Mouse (Mus musculus) liver, embryonic 14.5 days (tissue): Measurements from ENCODE around the gene Galnt16. TPM values are rescaled to one million over a fixed set of nuclear protein-coding genes. Genes with fewer than 3 reads are reported as not detected.

Source experiments
- ATAC-seq: fragments of 200-750 bp; cut with Nextera tagmentation; 2 replicates; pipeline ENCODE4 v1.8.0; 2017; ENCODE audit warnings: moderate number of reproducible peaks, mild to moderate bottlenecking, moderate library complexity; ENCODE audit not compliant: insufficient read depth
- DNase-seq, 3 experiments: peaks; one replicate each; pipeline ENCODE4 v3.0.0-alpha.2; 2012 to 2013; ENCODE audit warnings: low read depth in 3 of 3, low spot score in 3 of 3
- H3K27ac ChIP-seq: fragments of 300-500 bp; sonication (generic); 2 replicates; pipeline ENCODE4 v1.5.1; 2014; ENCODE audit warnings: moderate library complexity, mild to moderate bottlenecking, control low read depth, inconsistent platforms
- H3K27me3 ChIP-seq: fragments of 300-500 bp; sonication (generic); 2 replicates; pipeline ENCODE4 v1.6.1; 2014; ENCODE audit warnings: mild to moderate bottlenecking, low read length, moderate library complexity; ENCODE audit not compliant: control insufficient read depth, insufficient read depth
- H3K36me3 ChIP-seq: fragments of 300-500 bp; sonication (generic); replicated peaks from 2 replicates; pipeline ENCODE4 v1.6.1; 2014; ENCODE audit warnings: low read depth; ENCODE audit not compliant: control insufficient read depth, insufficient read depth
- H3K4me1 ChIP-seq, 2 experiments: fragments of 200-500 bp in 1 of 2; fragments of 300-500 bp in 1 of 2; sonication (generic) in 1 of 2; replicated peaks; 2 replicates each; pipeline ENCODE4 v1.6.1; 2012 to 2014; ENCODE audit warnings: antibody characterized with exemption in 1 of 2, inconsistent platforms in 1 of 2, low read length in 1 of 2; ENCODE audit not compliant: control insufficient read depth in 2 of 2, insufficient read depth in 2 of 2
- H3K4me2 ChIP-seq: fragments of 300-500 bp; sonication (generic); 2 replicates; pipeline ENCODE4 v1.6.1; 2014; ENCODE audit warnings: low read depth, mild to moderate bottlenecking, control low read depth, moderate library complexity
- H3K4me3 ChIP-seq, 2 experiments: fragments of 200-500 bp in 1 of 2; fragments of 300-500 bp in 1 of 2; sonication (generic) in 1 of 2; 2 replicates each; pipeline ENCODE4 v1.5.1; 2012 to 2014; ENCODE audit warnings: low read depth in 2 of 2, low read length in 2 of 2, mild to moderate bottlenecking in 2 of 2, control low read depth in 1 of 2, inconsistent platforms in 1 of 2, moderate library complexity in 1 of 2; ENCODE audit not compliant: insufficient read depth in 1 of 2
- H3K9ac ChIP-seq: fragments of 300-500 bp; sonication (generic); replicated peaks from 2 replicates; pipeline ENCODE4 v1.6.1; 2014; ENCODE audit warnings: mild to moderate bottlenecking, control low read depth, moderate library complexity
- H3K9me3 ChIP-seq: fragments of 300-500 bp; sonication (generic); 2 replicates; pipeline ENCODE4 v1.6.1; 2016; ENCODE audit warnings: low read length, mixed read lengths; ENCODE audit not compliant: control insufficient read depth
- CTCF ChIP-seq: IDR thresholded peaks from 2 replicates; pipeline ENCODE4 v1.5.1; 2016; ENCODE audit warnings: antibody characterized with exemption, low read depth, control low read depth
- EP300 ChIP-seq: IDR thresholded peaks from 2 replicates; pipeline ENCODE4 v1.6.1; 2016; ENCODE audit warnings: antibody characterized with exemption, low read depth
- WGBS: fragments of 180-500 bp; shearing (Covaris S2); extraction: QIAGEN DNeasy Blood & Tissue Kit; methylation state at CpG from one replicate; pipeline ENCODE4 v1.1.7; 2014; ENCODE audit not compliant: insufficient replicate concordance; 5-methylcytosine and 5-hydroxymethylcytosine counted together
- polyA plus RNA-seq, 2 experiments: library from polyadenylated mRNA; depleted of rRNA in 1 of 2; stranded (reverse) in 1 of 2; unstranded in 1 of 2; fragments of >200 nt; fragmentation: Nextera tagmentation in 1 of 2; extraction: Ambion mirVana in 1 of 2; gene quantifications; 2 replicates each; pipeline versions ENCODE4 v1.2.1 to v1.2.3; 2012 to 2014

The Galnt16 gene
- polyA plus RNA-seq (2012; rRNA removed), result 0.05 and 0.07 TPM in 2 replicates
- 0.04 TPM in 1 of 2 replicates, not detected in the other for polyA plus RNA-seq (2014; fragmentation: Nextera tagmentation; extraction: Ambion mirVana)

GRCm38 (mm10) chr12:80517977-80518376 is at the start of gene Galnt16:
Gene Galnt16 (plus strand): TSS chr12:80518277.
- no peaks in the 10 kb centered on the region for H3K4me1 ChIP-seq
- peak within 1 kb of the TSS; percentile 25 to 32; a peak in 3 of 4 replicates for H3K4me3 ChIP-seq
- WGBS, result 5% methylated on average over 14 of the region's 14 CpGs
- H3K9me3 ChIP-seq, result no peaks in the 10 kb centered on the region
- no peak for ATAC-seq
- no peak within 1 kb of the TSS for H3K27ac ChIP-seq
- no peak for TF ChIP-seq EP300
- TF ChIP-seq CTCF, result no peak
- DNase-seq, result no peak
- H3K27me3 ChIP-seq, result peaks cover 54% of the 10 kb centered on the region
- H3K36me3 ChIP-seq, result no peaks in the 10 kb centered on the region
- H3K9ac ChIP-seq, result no peak within 1 kb of the TSS
- H3K4me2 ChIP-seq, result peak within 1 kb of the TSS; percentile 51

GRCm38 (mm10) chr12:80470206-80470605 is 47.9 kb upstream of the Galnt16 start:
- WGBS, result 65% methylated on average over 2 of the region's 2 CpGs
- TF ChIP-seq EP300 (no peak), CTCF (no peak)

GRCm38 (mm10) chr12:80471926-80472325 is 46.2 kb upstream of the Galnt16 start:
- Histone ChIP-seq H3K4me1 (peaks cover 0 to 3% of the 10 kb centered on the region in 2 experiments; a peak in 1 of 4 replicates), H3K36me3 (no peaks in the 10 kb centered on the region), H3K4me2 (no peak overlapping the region), H3K27me3 (no peaks in the 10 kb centered on the region), H3K9ac (no peak overlapping the region), H3K27ac (no peak overlapping the region), H3K4me3 (no peak overlapping the region), H3K9me3 (no peaks in the 10 kb centered on the region)
- DNase-seq (no peak), ATAC-seq (no peak)
- WGBS, result 54% methylated on average over 4 of the region's 4 CpGs
- TF ChIP-seq EP300 (no peak), CTCF (no peak)

More at GRCm38 (mm10) chr12:80470206-80470605, 47.9 kb upstream of the Galnt16 start:
- Histone ChIP-seq H3K9me3 (no peaks in the 10 kb centered on the region), H3K27me3 (no peaks in the 10 kb centered on the region), H3K9ac (no peak overlapping the region), H3K4me1 (peaks cover 0 to 3% of the 10 kb centered on the region in 2 experiments; a peak in 1 of 4 replicates), H3K4me3 (no peak overlapping the region), H3K27ac (no peak overlapping the region), H3K36me3 (no peaks in the 10 kb centered on the region), H3K4me2 (no peak overlapping the region)
- no peak for ATAC-seq
- DNase-seq, result no peak

- H3K4me1 ChIP-seq, result peaks cover 0 to 3% of the 10 kb centered on the region in 2 experiments; a peak in 1 of 4 replicates
- H3K4me3 ChIP-seq, result no peak overlapping the region
- no peak overlapping the region for H3K9ac ChIP-seq
- no peak overlapping the region for H3K27ac ChIP-seq
- H3K4me2 ChIP-seq, result no peak overlapping the region
- DNase-seq, result no peak
- no peaks in the 10 kb centered on the region for H3K36me3 ChIP-seq
- TF ChIP-seq EP300, result no peak
- no peak for TF ChIP-seq CTCF
- 32% methylated on average over 3 of the region's 3 CpGs for WGBS
- H3K9me3 ChIP-seq, result no peaks in the 10 kb centered on the region
- H3K27me3 ChIP-seq, result no peaks in the 10 kb centered on the region
- no peak for ATAC-seq
Measured at GRCm38 (mm10) chr12:80473731-80474130, 44.3 kb upstream of the Galnt16 start.

GRCm38 (mm10) chr12:80479986-80480385 is 38.1 kb upstream of the Galnt16 start:
- H3K4me3 ChIP-seq, result no peak overlapping the region
- 69% methylated on average over 3 of the region's 3 CpGs for WGBS
- H3K9ac ChIP-seq, result no peak overlapping the region
- H3K36me3 ChIP-seq, result no peaks in the 10 kb centered on the region
- no peaks in the 10 kb centered on the region for H3K27me3 ChIP-seq
- no peaks in the 10 kb centered on the region for H3K9me3 ChIP-seq
- no peak overlapping the region for H3K27ac ChIP-seq
- no peak overlapping the region for H3K4me2 ChIP-seq
- no peak for DNase-seq
- H3K4me1 ChIP-seq, result no peaks in the 10 kb centered on the region
- TF ChIP-seq CTCF (no peak), EP300 (no peak)
- no peak for ATAC-seq
